Mouse (Mus musculus): Measurements from ENCODE around the gene Sdk1. TPM values are rescaled to one million over a fixed set of nuclear protein-coding genes. Genes with fewer than 3 reads are reported as not detected.

Sdk1 gene
- polyA plus RNA-seq, 1 experiment, result 4.0 TPM

GRCm38 (mm10) chr5:141651690-141652377 is 410.5 kb downstream of the Sdk1 start:
- TF ChIP-seq CTCF (IDR thresholded peaks at IDR 0.05; ENCODE audit: control insufficient read depth, insufficient read depth, insufficient replicate concordance, low read depth, low read length) (no peak), POLR2A (IDR thresholded peaks at IDR 0.05; ENCODE audit: control insufficient read depth, low read depth, low read length) (no peak)

GRCm38 (mm10) chr5:141676371-141676770 is 435.1 kb downstream of the Sdk1 start:
- Histone ChIP-seq H3K27ac (ENCODE audit: control insufficient read depth, insufficient read depth, low read depth, low read length) (no peak overlapping the region), H3K4me3 (ENCODE audit: control insufficient read depth, low read depth, low read length) (no peak overlapping the region; the same call in 1 of the 2 replicates), H3K36me3 (ENCODE audit: control insufficient read depth, insufficient read depth, low read length) (no peaks in the 10 kb centered on the region), H3K4me1 (ENCODE audit: control insufficient read depth, insufficient read depth, low read length) (no peaks in the 10 kb centered on the region), H3K27me3 (ENCODE audit: control insufficient read depth, insufficient read depth, low read length) (no peaks in the 10 kb centered on the region)
- TF ChIP-seq CTCF (IDR thresholded peaks at IDR 0.05; ENCODE audit: control insufficient read depth, insufficient read depth, insufficient replicate concordance, low read depth, low read length) (no peak), POLR2A (IDR thresholded peaks at IDR 0.05; ENCODE audit: control insufficient read depth, low read depth, low read length) (no peak)

More at GRCm38 (mm10) chr5:141651690-141652377, 410.5 kb downstream of the Sdk1 start:
- H3K27ac ChIP-seq (ENCODE audit: control insufficient read depth, insufficient read depth, low read depth, low read length), result no peak overlapping the region
- H3K4me1 ChIP-seq (ENCODE audit: control insufficient read depth, insufficient read depth, low read length), result no peaks in the 10 kb centered on the region
- H3K4me3 ChIP-seq (ENCODE audit: control insufficient read depth, low read depth, low read length), result no peak overlapping the region
- H3K27me3 ChIP-seq (ENCODE audit: control insufficient read depth, insufficient read depth, low read length), result no peaks in the 10 kb centered on the region
- no peaks in the 10 kb centered on the region for H3K36me3 ChIP-seq (ENCODE audit: control insufficient read depth, insufficient read depth, low read length)

GRCm38 (mm10) chr5:141677034-141677433 is 435.7 kb downstream of the Sdk1 start:
- Histone ChIP-seq H3K4me3 (ENCODE audit: control insufficient read depth, low read depth, low read length) (peak overlapping the region; percentile 45; the same call in 1 of the 2 replicates), H3K27ac (ENCODE audit: control insufficient read depth, insufficient read depth, low read depth, low read length) (no peak overlapping the region), H3K36me3 (ENCODE audit: control insufficient read depth, insufficient read depth, low read length) (no peaks in the 10 kb centered on the region), H3K4me1 (ENCODE audit: control insufficient read depth, insufficient read depth, low read length) (no peaks in the 10 kb centered on the region), H3K27me3 (ENCODE audit: control insufficient read depth, insufficient read depth, low read length) (no peaks in the 10 kb centered on the region)
- TF ChIP-seq POLR2A (IDR thresholded peaks at IDR 0.05; ENCODE audit: control insufficient read depth, low read depth, low read length), result no peak
- TF ChIP-seq CTCF (IDR thresholded peaks at IDR 0.05; ENCODE audit: control insufficient read depth, insufficient read depth, insufficient replicate concordance, low read depth, low read length), result no peak

- no peaks in the 10 kb centered on the region for H3K4me1 ChIP-seq (ENCODE audit: control insufficient read depth, insufficient read depth, low read length)
- TF ChIP-seq POLR2A (IDR thresholded peaks at IDR 0.05; ENCODE audit: control insufficient read depth, low read depth, low read length) (no peak), CTCF (IDR thresholded peaks at IDR 0.05; ENCODE audit: control insufficient read depth, insufficient read depth, insufficient replicate concordance, low read depth, low read length) (no peak)
- H3K27ac ChIP-seq (ENCODE audit: control insufficient read depth, insufficient read depth, low read depth, low read length), result no peak overlapping the region
- H3K27me3 ChIP-seq (ENCODE audit: control insufficient read depth, insufficient read depth, low read length), result no peaks in the 10 kb centered on the region
- no peaks in the 10 kb centered on the region for H3K36me3 ChIP-seq (ENCODE audit: control insufficient read depth, insufficient read depth, low read length)
- H3K4me3 ChIP-seq (ENCODE audit: control insufficient read depth, low read depth, low read length), result no peak overlapping the region
Observed at GRCm38 (mm10) chr5:141677841-141678240, 436.6 kb downstream of the Sdk1 start.

GRCm38 (mm10) chr5:141686876-141687420 is 445.7 kb downstream of the Sdk1 start:
- no peaks in the 10 kb centered on the region for H3K4me1 ChIP-seq (ENCODE audit: control insufficient read depth, insufficient read depth, low read length)
- H3K4me3 ChIP-seq (ENCODE audit: control insufficient read depth, low read depth, low read length), result no peak overlapping the region
- TF ChIP-seq CTCF (IDR thresholded peaks at IDR 0.05; ENCODE audit: control insufficient read depth, insufficient read depth, insufficient replicate concordance, low read depth, low read length), result no peak
- no peak for TF ChIP-seq POLR2A (IDR thresholded peaks at IDR 0.05; ENCODE audit: control insufficient read depth, low read depth, low read length)
- no peaks in the 10 kb centered on the region for H3K27me3 ChIP-seq (ENCODE audit: control insufficient read depth, insufficient read depth, low read length)
- no peaks in the 10 kb centered on the region for H3K36me3 ChIP-seq (ENCODE audit: control insufficient read depth, insufficient read depth, low read length)
- H3K27ac ChIP-seq (ENCODE audit: control insufficient read depth, insufficient read depth, low read depth, low read length), result no peak overlapping the region

- Histone ChIP-seq H3K4me3 (ENCODE audit: control insufficient read depth, low read depth, low read length) (no peak overlapping the region), H3K36me3 (ENCODE audit: control insufficient read depth, insufficient read depth, low read length) (no peaks in the 10 kb centered on the region), H3K27ac (ENCODE audit: control insufficient read depth, insufficient read depth, low read depth, low read length) (no peak overlapping the region), H3K4me1 (ENCODE audit: control insufficient read depth, insufficient read depth, low read length) (no peaks in the 10 kb centered on the region), H3K27me3 (ENCODE audit: control insufficient read depth, insufficient read depth, low read length) (no peaks in the 10 kb centered on the region)
- TF ChIP-seq POLR2A (IDR thresholded peaks at IDR 0.05; ENCODE audit: control insufficient read depth, low read depth, low read length) (no peak), CTCF (IDR thresholded peaks at IDR 0.05; ENCODE audit: control insufficient read depth, insufficient read depth, insufficient replicate concordance, low read depth, low read length) (no peak)
Observed at GRCm38 (mm10) chr5:141689442-141690105, 448.3 kb downstream of the Sdk1 start.

- Histone ChIP-seq H3K4me1 (ENCODE audit: control insufficient read depth, insufficient read depth, low read length) (no peaks in the 10 kb centered on the region), H3K36me3 (ENCODE audit: control insufficient read depth, insufficient read depth, low read length) (no peaks in the 10 kb centered on the region), H3K27ac (ENCODE audit: control insufficient read depth, insufficient read depth, low read depth, low read length) (no peak overlapping the region), H3K4me3 (ENCODE audit: control insufficient read depth, low read depth, low read length) (no peak overlapping the region), H3K27me3 (ENCODE audit: control insufficient read depth, insufficient read depth, low read length) (no peaks in the 10 kb centered on the region)
- TF ChIP-seq POLR2A (IDR thresholded peaks at IDR 0.05; ENCODE audit: control insufficient read depth, low read depth, low read length) (no peak), CTCF (IDR thresholded peaks at IDR 0.05; ENCODE audit: control insufficient read depth, insufficient read depth, insufficient replicate concordance, low read depth, low read length) (no peak)
Observed at GRCm38 (mm10) chr5:141691482-141691975, 450.2 kb downstream of the Sdk1 start.

All from testis, adult 2 months (tissue).